Mouse (Mus musculus): ENCODE data around the gene Gfy. TPM values are rescaled to one million over a fixed set of nuclear protein-coding genes. Genes with fewer than 3 reads are reported as not detected.

Gfy gene
- polyA plus RNA-seq, 1 experiment from 2014 or later = not detected

DNA sequence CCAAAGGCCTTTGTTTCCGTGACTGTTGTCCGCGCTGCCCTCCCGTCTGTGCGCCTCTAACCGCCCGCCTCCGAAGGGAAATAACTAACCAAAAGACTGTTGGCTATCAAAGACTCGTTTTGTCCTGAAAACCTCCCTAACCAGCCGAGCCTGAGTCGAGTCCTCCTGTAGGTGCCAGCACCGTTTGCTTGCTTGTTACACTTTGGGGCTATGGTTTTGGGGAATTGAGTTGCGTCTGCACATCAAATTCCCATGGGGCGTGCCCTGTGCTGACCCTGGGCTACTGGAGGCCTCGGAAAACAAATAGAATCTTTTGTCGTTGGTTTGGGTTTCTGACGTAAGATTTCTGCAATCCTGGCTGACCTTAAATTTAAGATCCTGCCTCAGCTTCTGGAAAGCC is 50.1 kb downstream of the Gfy start:
- DNase-seq (no peak), ATAC-seq (ENCODE audit: insufficient read depth) (no peak)
- Histone ChIP-seq H3K4me3 (ENCODE audit: low read depth, low read length) (peak overlapping the region; percentile 67), H3K27me3 (ENCODE audit: insufficient read depth, low read length) (no peaks in the 10 kb centered on the region), H3K4me2 (peak overlapping the region; percentile 81), H3K9me3 (ENCODE audit: low read depth, low read length) (no peaks in the 10 kb centered on the region), H3K4me1 (ENCODE audit: insufficient read depth) (peaks cover 12% of the 10 kb centered on the region), H3K36me3 (ENCODE audit: insufficient read depth) (peaks cover 35% of the 10 kb centered on the region), H3K27ac (ENCODE audit: low read depth) (peak overlapping the region; percentile 95), H3K9ac (peak overlapping the region; percentile 70)
- no peak for TF ChIP-seq CTCF (IDR thresholded peaks at IDR 0.05; ENCODE audit: low read depth)
- WGBS = 1% methylated on average over 17 of the region's 17 CpGs

DNA sequence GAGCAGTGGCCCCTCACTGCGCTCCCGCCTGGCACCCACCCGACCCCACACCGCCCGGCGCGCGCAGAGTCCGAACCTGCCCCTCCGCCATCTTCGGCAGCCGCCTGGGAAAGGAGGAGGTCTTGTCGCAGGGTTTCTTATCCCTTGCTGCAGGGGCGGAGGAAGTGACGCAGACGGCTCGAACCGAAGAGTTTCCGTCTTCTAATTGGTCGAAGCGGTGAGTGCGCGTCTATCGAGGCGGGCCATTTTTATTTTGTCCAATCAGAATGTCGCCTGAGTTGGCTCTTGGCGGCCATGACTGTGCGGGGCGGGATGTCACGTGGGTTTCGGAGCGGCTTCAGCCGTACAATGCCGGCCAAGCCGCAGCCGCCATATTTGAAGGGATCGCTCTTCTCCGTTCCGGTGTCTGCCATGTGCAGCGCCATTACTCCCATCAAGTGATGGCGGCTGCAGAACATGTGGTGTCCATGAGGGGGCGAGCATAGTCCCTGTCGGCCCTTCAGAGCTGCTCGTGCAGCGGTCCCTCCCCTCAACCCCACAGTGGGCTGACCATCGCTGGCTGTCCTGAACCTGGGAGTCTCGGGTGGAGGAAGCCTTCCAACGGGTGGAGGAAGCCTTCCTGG is 50.6 kb downstream of the Gfy start, which contains the start of gene Rpl13a:
TSS of gene Rpl13a (minus strand) at position 138 of the 623 bp plus-strand sequence.
- peak; percentile 93 for ATAC-seq (ENCODE audit: insufficient read depth)
- WGBS = under 1% methylated on average over 48 of the region's 48 CpGs
- H3K36me3 ChIP-seq (ENCODE audit: insufficient read depth) = peaks cover 35% of the 10 kb centered on the region

DNA sequence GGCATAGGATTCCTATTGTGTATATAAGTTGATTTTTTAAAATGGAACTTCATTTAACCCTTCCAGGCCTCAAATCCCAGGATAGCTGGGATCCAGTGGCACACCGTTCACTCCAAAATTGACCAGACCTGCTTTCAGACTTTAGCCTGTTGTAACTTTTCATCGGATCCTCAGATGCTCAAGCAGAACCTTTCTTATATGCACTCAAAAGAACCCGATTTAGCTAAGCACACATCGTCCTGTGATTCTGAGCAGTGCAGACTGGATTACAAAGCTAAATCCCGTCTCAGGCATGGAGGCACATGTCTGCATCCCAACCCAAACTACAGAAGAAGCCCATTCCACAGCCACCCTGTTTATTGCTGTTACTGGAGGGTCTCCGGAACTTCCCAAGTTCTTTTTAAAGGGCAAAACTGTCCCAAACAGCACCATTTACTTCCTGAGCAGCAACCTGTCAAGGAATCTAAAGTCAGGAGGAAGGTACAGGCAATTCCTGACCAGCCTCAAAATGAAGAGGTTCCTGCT is 51.6 kb downstream of the Gfy start:
- under 1% methylated on average over 6 of the region's 6 CpGs for WGBS
- no peaks in the 10 kb centered on the region for H3K27me3 ChIP-seq (ENCODE audit: insufficient read depth, low read length)
- no peak for TF ChIP-seq CTCF (IDR thresholded peaks at IDR 0.05; ENCODE audit: low read depth)
- H3K36me3 ChIP-seq (ENCODE audit: insufficient read depth) = peaks cover 42% of the 10 kb centered on the region
- ATAC-seq (ENCODE audit: insufficient read depth) (no peak), DNase-seq (peak; percentile 31)
- no peaks in the 10 kb centered on the region for H3K9me3 ChIP-seq (ENCODE audit: low read depth, low read length)
- peak overlapping the region; percentile 92 for H3K4me2 ChIP-seq
- H3K9ac ChIP-seq = peak overlapping the region; percentile 97
- peak overlapping the region; percentile 95 for H3K27ac ChIP-seq (ENCODE audit: low read depth)
- H3K4me1 ChIP-seq (ENCODE audit: insufficient read depth) = peaks cover 16% of the 10 kb centered on the region
- peak overlapping the region; percentile 67 for H3K4me3 ChIP-seq (ENCODE audit: low read depth, low read length)

More for the DNA sequence above, 50.6 kb downstream of the Gfy start, which contains the start of gene Rpl13a:
- Histone ChIP-seq H3K27ac (ENCODE audit: low read depth) (peak within 1 kb of the TSS; percentile 95), H3K4me2 (peak within 1 kb of the TSS; percentile 92), H3K27me3 (ENCODE audit: insufficient read depth, low read length) (no peaks in the 10 kb centered on the region), H3K4me1 (ENCODE audit: insufficient read depth) (peaks cover 12% of the 10 kb centered on the region), H3K9me3 (ENCODE audit: low read depth, low read length) (no peaks in the 10 kb centered on the region), H3K4me3 (ENCODE audit: low read depth, low read length) (peak within 1 kb of the TSS; percentile 67), H3K9ac (peak within 1 kb of the TSS; percentile 97)
- peak; percentile 100 for DNase-seq
- peak; percentile 86 for TF ChIP-seq CTCF (IDR thresholded peaks at IDR 0.05; ENCODE audit: low read depth)

DNA sequence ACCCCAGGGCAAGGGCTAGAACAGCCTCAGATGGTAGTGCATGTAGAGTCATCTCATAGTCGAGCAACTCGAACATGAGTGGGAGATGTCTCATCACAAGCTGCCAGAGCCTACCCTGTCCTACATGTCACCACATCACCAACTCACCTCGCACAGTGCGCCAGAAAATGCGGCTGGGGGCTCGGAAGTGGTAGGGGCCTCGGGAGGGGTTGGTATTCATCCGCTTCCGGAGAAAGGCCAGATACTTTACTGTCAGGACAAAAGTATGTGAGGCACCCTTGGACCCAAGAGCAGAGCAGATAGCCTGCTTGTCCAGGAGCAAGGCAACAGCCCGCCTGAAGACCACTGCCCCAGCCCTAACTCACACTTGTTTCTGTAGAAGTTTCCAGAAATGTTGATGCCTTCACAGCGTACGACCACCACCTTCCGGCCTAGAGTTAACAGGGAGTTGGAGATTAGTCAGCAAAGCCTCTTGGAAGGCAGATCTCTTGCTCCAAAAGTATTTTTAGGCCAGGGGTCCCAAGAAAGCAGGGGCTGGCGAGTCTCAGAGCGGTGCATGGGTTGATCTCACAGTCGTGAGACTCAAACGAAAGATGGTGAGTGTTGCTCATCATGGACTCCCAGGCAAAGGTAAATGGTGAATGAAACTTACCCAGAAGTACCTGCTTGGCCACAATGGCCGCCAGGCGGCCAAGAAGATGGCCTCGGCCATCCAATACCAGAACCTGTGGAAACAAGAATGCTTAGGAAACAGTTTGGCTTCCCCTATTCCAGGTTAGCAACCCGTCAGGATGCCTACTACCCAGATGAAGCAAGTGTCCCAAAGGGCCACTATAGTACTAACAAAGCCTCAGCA is 52.3 kb downstream of the Gfy start:
- peaks cover 48% of the 10 kb centered on the region for H3K36me3 ChIP-seq (ENCODE audit: insufficient read depth)
- no peak for ATAC-seq (ENCODE audit: insufficient read depth)
- peak overlapping the region; percentile 92 for H3K4me2 ChIP-seq
- H3K9ac ChIP-seq = peak overlapping the region; percentile 97
- 27% methylated on average over 21 of the region's 21 CpGs for WGBS
- peak; percentile 46 for DNase-seq
- H3K9me3 ChIP-seq (ENCODE audit: low read depth, low read length) = no peaks in the 10 kb centered on the region
- peaks cover 19% of the 10 kb centered on the region for H3K4me1 ChIP-seq (ENCODE audit: insufficient read depth)
- H3K27me3 ChIP-seq (ENCODE audit: insufficient read depth, low read length) = no peaks in the 10 kb centered on the region
- TF ChIP-seq CTCF (IDR thresholded peaks at IDR 0.05; ENCODE audit: low read depth) = peak; percentile 47
- peak overlapping the region; percentile 67 for H3K4me3 ChIP-seq (ENCODE audit: low read depth, low read length)
- peak overlapping the region; percentile 95 for H3K27ac ChIP-seq (ENCODE audit: low read depth)

Small RNA genes lying within 50 kb of the gene (microRNA-seq; reads per million reads assigned to microRNA genes)
- gene Mir5121 (ENCODE audit: borderline number of aligned reads) (16.6 reads per million, percentile 30 among the genes with 10 or more reads in this experiment), gene Mir7055 (ENCODE audit: borderline number of aligned reads) (not detected)

Other genes starting within 250 kb of the Gfy start
- 0.11 and 0.14 TPM in 2 replicates for gene Tsks, start 236.4 kb downstream of the Gfy start, polyA plus RNA-seq (2014; fragmentation: Nextera tagmentation; extraction: Ambion mirVana)
- gene Cpt1c, start 204.7 kb downstream of the Gfy start, polyA plus RNA-seq (2014; fragmentation: Nextera tagmentation; extraction: Ambion mirVana) = 14.9 and 15.5 TPM in 2 replicates
- gene Prmt1, start 193.0 kb downstream of the Gfy start, polyA plus RNA-seq (2014; fragmentation: Nextera tagmentation; extraction: Ambion mirVana) = 228 and 238 TPM in 2 replicates
- gene Irf3, start 181.9 kb downstream of the Gfy start, polyA plus RNA-seq (2014; fragmentation: Nextera tagmentation; extraction: Ambion mirVana) = 78.7 and 83.0 TPM in 2 replicates
- gene Bcl2l12, start 180.9 kb downstream of the Gfy start, polyA plus RNA-seq (2014; fragmentation: Nextera tagmentation; extraction: Ambion mirVana) = 69.9 and 76.9 TPM in 2 replicates
- gene Scaf1, start 163.2 kb downstream of the Gfy start, polyA plus RNA-seq (2014; fragmentation: Nextera tagmentation; extraction: Ambion mirVana) = 45.9 and 53.6 TPM in 2 replicates
- gene Rras, start 161.6 kb downstream of the Gfy start, polyA plus RNA-seq (2014; fragmentation: Nextera tagmentation; extraction: Ambion mirVana) = 46.2 and 46.5 TPM in 2 replicates
- gene Prr12, start 126.7 kb downstream of the Gfy start, polyA plus RNA-seq (2014; fragmentation: Nextera tagmentation; extraction: Ambion mirVana) = 14.2 and 16.2 TPM in 2 replicates
- gene Nosip, start 117.1 kb downstream of the Gfy start, polyA plus RNA-seq (2014; fragmentation: Nextera tagmentation; extraction: Ambion mirVana) = 68.6 and 71.9 TPM in 2 replicates
- 18.1 and 19.2 TPM in 2 replicates for gene Prrg2, start 116.9 kb downstream of the Gfy start, polyA plus RNA-seq (2014; fragmentation: Nextera tagmentation; extraction: Ambion mirVana)
- 344 and 360 TPM in 2 replicates for gene Rcn3, start 87.3 kb downstream of the Gfy start, polyA plus RNA-seq (2014; fragmentation: Nextera tagmentation; extraction: Ambion mirVana)
- gene Fcgrt, start 75.7 kb downstream of the Gfy start, polyA plus RNA-seq (2014; fragmentation: Nextera tagmentation; extraction: Ambion mirVana) = 56.4 and 57.0 TPM in 2 replicates
- gene Rps11, start 55.1 kb downstream of the Gfy start, polyA plus RNA-seq (2014; fragmentation: Nextera tagmentation; extraction: Ambion mirVana) = 1,873 and 1,878 TPM in 2 replicates
- 1,527 and 1,587 TPM in 2 replicates for gene Rpl13a, start 50.8 kb downstream of the Gfy start, polyA plus RNA-seq (2014; fragmentation: Nextera tagmentation; extraction: Ambion mirVana)
- 1.2 and 1.4 TPM in 2 replicates for gene Gm45713, start 43.3 kb downstream of the Gfy start, polyA plus RNA-seq (2014; fragmentation: Nextera tagmentation; extraction: Ambion mirVana)
- 0.72 and 1.1 TPM in 2 replicates for gene Flt3l, start 43.1 kb downstream of the Gfy start, polyA plus RNA-seq (2014; fragmentation: Nextera tagmentation; extraction: Ambion mirVana)
- 110 and 112 TPM in 2 replicates for gene Pih1d1, start 25.3 kb downstream of the Gfy start, polyA plus RNA-seq (2014; fragmentation: Nextera tagmentation; extraction: Ambion mirVana)
- 52.1 and 52.9 TPM in 2 replicates for gene Aldh16a1, start 25.0 kb downstream of the Gfy start, polyA plus RNA-seq (2014; fragmentation: Nextera tagmentation; extraction: Ambion mirVana)
- 0.09 and 0.97 TPM in 2 replicates for gene Slc17a7, start 15.6 kb downstream of the Gfy start, polyA plus RNA-seq (2014; fragmentation: Nextera tagmentation; extraction: Ambion mirVana)
- gene Pth2, start 1.4 kb upstream of the Gfy start, polyA plus RNA-seq (2014; fragmentation: Nextera tagmentation; extraction: Ambion mirVana) = not detected in 2 replicates
- 0.19 and 0.38 TPM in 2 replicates for gene Ccdc155, start 25.3 kb upstream of the Gfy start, polyA plus RNA-seq (2014; fragmentation: Nextera tagmentation; extraction: Ambion mirVana)
- 0.45 TPM in 1 of 2 replicates, not detected in the other for gene Dkkl1, start 32.6 kb upstream of the Gfy start, polyA plus RNA-seq (2014; fragmentation: Nextera tagmentation; extraction: Ambion mirVana)
- 204 and 222 TPM in 2 replicates for gene Tead2, start 36.2 kb upstream of the Gfy start, polyA plus RNA-seq (2014; fragmentation: Nextera tagmentation; extraction: Ambion mirVana)
- gene Cd37, start 59.5 kb upstream of the Gfy start, polyA plus RNA-seq (2014; fragmentation: Nextera tagmentation; extraction: Ambion mirVana) = 2.1 and 2.9 TPM in 2 replicates
- gene Slc6a16, start 61.5 kb upstream of the Gfy start, polyA plus RNA-seq (2014; fragmentation: Nextera tagmentation; extraction: Ambion mirVana) = not detected in 2 replicates
- not detected in 2 replicates for gene Slc6a21, start 97.9 kb upstream of the Gfy start, polyA plus RNA-seq (2014; fragmentation: Nextera tagmentation; extraction: Ambion mirVana)
- 11.4 and 15.7 TPM in 2 replicates for gene Trpm4, start 154.2 kb upstream of the Gfy start, polyA plus RNA-seq (2014; fragmentation: Nextera tagmentation; extraction: Ambion mirVana)
- gene Hrc, start 155.7 kb upstream of the Gfy start, polyA plus RNA-seq (2014; fragmentation: Nextera tagmentation; extraction: Ambion mirVana) = 0.58 and 1.2 TPM in 2 replicates
- gene Ppfia3, start 187.4 kb upstream of the Gfy start, polyA plus RNA-seq (2014; fragmentation: Nextera tagmentation; extraction: Ambion mirVana) = 3.1 and 3.2 TPM in 2 replicates
- gene Lin7b, start 191.0 kb upstream of the Gfy start, polyA plus RNA-seq (2014; fragmentation: Nextera tagmentation; extraction: Ambion mirVana) = 0.30 and 0.87 TPM in 2 replicates
- gene Snrnp70, start 216.2 kb upstream of the Gfy start, polyA plus RNA-seq (2014; fragmentation: Nextera tagmentation; extraction: Ambion mirVana) = 74.0 and 88.2 TPM in 2 replicates
- gene Kcna7, start 226.1 kb upstream of the Gfy start, polyA plus RNA-seq (2014; fragmentation: Nextera tagmentation; extraction: Ambion mirVana) = 0.08 TPM in 1 of 2 replicates, not detected in the other
- 1.9 and 2.2 TPM in 2 replicates for gene Ntf5, start 234.1 kb upstream of the Gfy start, polyA plus RNA-seq (2014; fragmentation: Nextera tagmentation; extraction: Ambion mirVana)
- gene Lhb, start 241.3 kb upstream of the Gfy start, polyA plus RNA-seq (2014; fragmentation: Nextera tagmentation; extraction: Ambion mirVana) = not detected in 2 replicates